Comparison of ENCODE assay signal across 8 mouse cellular contexts in the genomic region with DNA sequence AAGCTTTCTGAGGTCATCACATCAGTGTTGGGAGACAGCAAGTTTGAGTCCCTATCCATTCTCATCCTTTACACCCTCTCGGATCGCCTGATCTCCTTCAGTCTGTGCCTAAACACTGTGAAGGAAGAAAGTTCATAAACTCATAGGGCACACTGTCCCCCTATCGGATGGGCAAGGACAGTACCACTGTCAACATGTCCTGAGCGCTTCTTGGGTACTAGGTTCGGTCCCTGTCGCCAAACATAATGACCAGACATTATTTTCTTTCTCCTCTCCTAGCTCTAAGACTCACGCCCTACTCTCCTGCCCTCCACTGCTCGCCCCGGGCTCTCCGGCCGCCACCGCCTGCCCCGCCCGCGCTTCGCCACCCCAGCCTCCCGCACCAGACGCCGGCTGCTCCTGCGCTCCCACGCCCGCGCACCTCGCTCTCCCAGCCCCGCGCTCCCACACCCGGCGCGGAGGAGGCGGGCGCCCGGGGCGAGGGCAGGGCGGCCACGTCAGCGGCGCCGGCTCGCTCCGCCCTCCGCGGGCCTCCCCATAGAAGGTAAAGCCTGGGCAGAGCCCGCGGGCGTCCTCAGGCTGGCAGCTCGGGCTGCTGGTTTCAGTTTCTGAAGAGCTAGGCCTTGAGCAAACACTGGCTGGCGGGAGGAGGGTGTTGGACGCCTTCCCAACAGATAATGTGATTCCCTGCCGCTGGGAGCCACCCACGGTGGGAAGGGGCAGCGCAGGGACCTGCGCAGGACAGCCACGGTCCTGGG.
A peak's percentile ranks its signal among the peaks of the same experiment; 100 is the strongest.
DNase-seq lines count a peak whose midpoint lies in the region; ATAC-seq and TF ChIP-seq lines count a peak whose summit lies in the region.

No protein-coding gene starts in this region.

- H3ac ChIP-seq in C2C12 (ENCODE audit: control insufficient read depth, insufficient read length, low read depth): peak overlapping the region; percentile 73

- H3K79me2 ChIP-seq in C2C12 (ENCODE audit: control insufficient read depth, insufficient read depth): no peaks in the 10 kb centered on the region

- peak; percentile 95 for DNase-seq in brain, embryonic 14.5 days (ENCODE audit: low read depth)
- peak; percentile 93 for DNase-seq in liver
- peak; percentile 72 to 85 for DNase-seq in monocyte, adult 2 months (ENCODE audit: low read depth in 1 of 2, low spot score in 2 of 2)
- DNase-seq in spleen, postnatal 14 days (ENCODE audit: low spot score in 2 of 2): peak; percentile 78 to 85

- H3K79me3 ChIP-seq in C2C12 (ENCODE audit: low read depth): no peaks in the 10 kb centered on the region

- whole genome bisulfite sequencing in heart, embryonic 11.5 days (ENCODE audit: insufficient replicate concordance): under 1% methylated on average over 53 of the region's 53 CpGs
- 1% methylated on average over 51 of the region's 53 CpGs for WGBS in kidney, embryonic 16.5 days

- H3K27ac ChIP-seq in heart, embryonic 11.5 days (ENCODE audit: low read depth, low read length): peak overlapping the region; percentile 86
- H3K27ac ChIP-seq in kidney, embryonic 16.5 days (ENCODE audit: low read length): peak overlapping the region; percentile 97

- peaks cover 66% of the 10 kb centered on the region for H3K4me1 ChIP-seq in erythroblast, embryonic 14.5 days (ENCODE audit: control insufficient read depth)
- peaks cover 23% of the 10 kb centered on the region for H3K4me1 ChIP-seq in heart, embryonic 11.5 days (ENCODE audit: control insufficient read depth, insufficient read depth, low read length)
- peaks cover 28% of the 10 kb centered on the region for H3K4me1 ChIP-seq in kidney, embryonic 16.5 days (ENCODE audit: insufficient read depth, low read length)

- H3K27me3 ChIP-seq in C2C12 (ENCODE audit: control insufficient read depth, insufficient read depth, insufficient read length): no peaks in the 10 kb centered on the region
- no peaks in the 10 kb centered on the region for H3K27me3 ChIP-seq in erythroblast, embryonic 14.5 days (ENCODE audit: control insufficient read depth)
- no peaks in the 10 kb centered on the region for H3K27me3 ChIP-seq in heart, embryonic 11.5 days (ENCODE audit: control insufficient read depth, insufficient read depth, low read length)
- H3K27me3 ChIP-seq in kidney, embryonic 16.5 days (ENCODE audit: insufficient read depth, low read length): no peaks in the 10 kb centered on the region

- peak overlapping the region; percentile 28 for H3K4me3 ChIP-seq in C2C12 (ENCODE audit: insufficient read depth, poor library complexity, severe bottlenecking)
- H3K4me3 ChIP-seq in erythroblast, embryonic 14.5 days (replicated peaks): peak overlapping the region; percentile 80
- H3K4me3 ChIP-seq in heart, embryonic 11.5 days (ENCODE audit: low read depth, low read length): peak overlapping the region; percentile 54
- H3K4me3 ChIP-seq in kidney, embryonic 16.5 days (ENCODE audit: low read length): peak overlapping the region; percentile 50

- H3K9ac ChIP-seq in heart, embryonic 11.5 days (ENCODE audit: low read depth, low read length): peak overlapping the region; percentile 81
- H3K9ac ChIP-seq in kidney, embryonic 16.5 days (replicated peaks; ENCODE audit: low read length): peak overlapping the region; percentile 80

- H3K9me3 ChIP-seq in erythroblast, embryonic 14.5 days (ENCODE audit: control insufficient read depth, low read length): no peaks in the 10 kb centered on the region
- H3K9me3 ChIP-seq in heart, embryonic 11.5 days (replicated peaks; ENCODE audit: control insufficient read depth, low read length): no peaks in the 10 kb centered on the region
- H3K9me3 ChIP-seq in kidney, embryonic 16.5 days (ENCODE audit: low read length): no peaks in the 10 kb centered on the region

- TF ChIP-seq CTCF in C2C12 (IDR thresholded peaks at IDR 0.05; ENCODE audit: control insufficient read depth, insufficient read depth, insufficient read length): no peak
- TF ChIP-seq CTCF in brain, embryonic 14.5 days (IDR thresholded peaks at IDR 0.05; ENCODE audit: borderline replicate concordance, extremely low read depth, insufficient read depth, insufficient read length): peak; percentile 44; the same call in 1 of the 2 replicates

- ATAC-seq in heart, embryonic 11.5 days (replicated peaks; ENCODE audit: insufficient number of reproducible peaks, low FRiP score, low TSS enrichment): peak; percentile 94
- peak; percentile 96 for ATAC-seq in kidney, embryonic 16.5 days (ENCODE audit: low FRiP score, low TSS enrichment)

- TF ChIP-seq POLR2A in brain, embryonic 14.5 days (IDR thresholded peaks at IDR 0.05; ENCODE audit: borderline replicate concordance, extremely low read depth, insufficient read depth, insufficient read length, poor library complexity, severe bottlenecking): 0 out of 2 replicates have a peak, but pooled peaks have one; percentile 20

- peak overlapping the region; percentile 78 for H3K4me2 ChIP-seq in heart, embryonic 11.5 days
- H3K4me2 ChIP-seq in kidney, embryonic 16.5 days (replicated peaks; ENCODE audit: low read depth, low read length): peak overlapping the region; percentile 65

- H3K36me3 ChIP-seq in C2C12 (ENCODE audit: control insufficient read depth, insufficient read depth): no peaks in the 10 kb centered on the region
- H3K36me3 ChIP-seq in erythroblast, embryonic 14.5 days (ENCODE audit: control insufficient read depth): no peaks in the 10 kb centered on the region
- H3K36me3 ChIP-seq in heart, embryonic 11.5 days (ENCODE audit: control insufficient read depth, insufficient read depth, low read length): no peaks in the 10 kb centered on the region
- H3K36me3 ChIP-seq in kidney, embryonic 16.5 days (ENCODE audit: insufficient read depth, low read length): no peaks in the 10 kb centered on the region

TF ChIP-seq in C2C12, 6 proteins besides CTCF, POLR2A, EP300 and RAD21:
- no peak for TF ChIP-seq CEBPB (IDR thresholded peaks at IDR 0.05; ENCODE audit: low read depth)
- no peak for TF ChIP-seq FOSL1 (IDR thresholded peaks at IDR 0.05; ENCODE audit: insufficient read depth, low read length, poor library complexity, severe bottlenecking)
- TF ChIP-seq MAX (IDR thresholded peaks at IDR 0.05): no peak
- no peak for TF ChIP-seq MYOD1 (IDR thresholded peaks at IDR 0.05; ENCODE audit: control insufficient read depth, insufficient read length, low read depth)
- TF ChIP-seq USF1 (IDR thresholded peaks at IDR 0.05; ENCODE audit: low read depth): no peak
- no peak for TF ChIP-seq MYOG (IDR thresholded peaks at IDR 0.05; ENCODE audit: control insufficient read depth, extremely low read depth, insufficient read length)

Comparison
In these comparisons a context has a peak if more than half of its experiments do, and no peak if none do; other contexts are left out.
1. Peak in every context shown above with its lines: DNase-seq, ATAC-seq, H3K4me3 ChIP-seq and H3K27ac ChIP-seq.
2. H3K4me3 ChIP-seq: peak in every context shown above with its lines; median percentile 80 in erythroblast, embryonic 14.5 days; 54 in heart, embryonic 11.5 days; 50 in kidney, embryonic 16.5 days; 28 in C2C12.